Mouse (Mus musculus): ENCODE measurements around the gene Itsn2.

- TF ChIP-seq POLR2A (IDR thresholded peaks at IDR 0.05; ENCODE audit: borderline replicate concordance, extremely low read depth, low read depth, low read length), result no peak
- TF ChIP-seq CTCF (IDR thresholded peaks at IDR 0.05; ENCODE audit: insufficient read depth, low read length), result no peak
These were observed 96.9 kb downstream of the Itsn2 start for GRCm38 (mm10) chr12:4689341-4689740.

Data from lung, adult 2 months (tissue).